Mouse (Mus musculus) lung, embryonic 14.5 days (tissue): ENCODE results near the gene As3mt. TPM values are rescaled to one million over a fixed set of nuclear protein-coding genes. Genes with fewer than 3 reads are reported as not detected.
A peak's percentile ranks its signal among the peaks of the same experiment; 100 is the strongest.

Experiments used
- ATAC-seq: fragments of 200-750 bp; cut with Nextera tagmentation; 2 replicates; pipeline ENCODE4 v1.8.0; 2017; ENCODE audit warnings: mild to moderate bottlenecking, moderate TSS enrichment, moderate library complexity; ENCODE audit not compliant: insufficient read depth
- DNase-seq: peaks from one replicate; pipeline ENCODE4 v3.0.0-alpha.2; 2015
- H3K27ac ChIP-seq: fragments of 300-500 bp; sonication (generic); 2 replicates; pipeline ENCODE4 v1.5.1; 2014; ENCODE audit warnings: low read depth, mild to moderate bottlenecking, moderate library complexity
- H3K27me3 ChIP-seq: fragments of 300-500 bp; sonication (generic); 2 replicates; pipeline ENCODE4 v1.6.1; 2014; ENCODE audit warnings: low read length, control low read depth; ENCODE audit not compliant: insufficient read depth
- H3K36me3 ChIP-seq: fragments of 300-500 bp; sonication (generic); 2 replicates; pipeline ENCODE4 v1.6.1; 2014; ENCODE audit warnings: control low read depth; ENCODE audit not compliant: insufficient read depth
- H3K4me1 ChIP-seq: fragments of 300-500 bp; sonication (generic); 2 replicates; pipeline ENCODE4 v1.6.1; 2014; ENCODE audit warnings: antibody characterized with exemption, control low read depth; ENCODE audit not compliant: insufficient read depth
- H3K4me2 ChIP-seq: fragments of 300-500 bp; sonication (generic); 2 replicates; pipeline ENCODE4 v1.6.1; 2014; ENCODE audit warnings: mild to moderate bottlenecking
- H3K4me3 ChIP-seq: fragments of 300-500 bp; sonication (generic); 2 replicates; pipeline ENCODE4 v1.5.1; 2014; ENCODE audit warnings: low read depth, low read length
- H3K9ac ChIP-seq: fragments of 300-500 bp; sonication (generic); 2 replicates; pipeline ENCODE4 v1.6.1; 2014
- H3K9me3 ChIP-seq: fragments of 300-500 bp; sonication (generic); 2 replicates; pipeline ENCODE4 v1.6.1; 2016; ENCODE audit warnings: low read depth, low read length, control low read depth
- CTCF ChIP-seq: IDR thresholded peaks from 2 replicates; pipeline ENCODE4 v1.5.1; 2016; ENCODE audit warnings: antibody characterized with exemption, low read depth
- WGBS: fragments of 180-500 bp; shearing (Covaris S2); extraction: QIAGEN DNeasy Blood & Tissue Kit; methylation state at CpG from one replicate; pipeline ENCODE4 v1.1.7; 2014; 5-methylcytosine and 5-hydroxymethylcytosine counted together
- polyA plus RNA-seq: library from polyadenylated mRNA; unstranded; fragments of >200 nt; fragmentation: Nextera tagmentation; extraction: Ambion mirVana; gene quantifications from 2 replicates; pipeline ENCODE4 v1.2.1, GENCODE M21; 2014

As3mt gene
- polyA plus RNA-seq, 1 experiment from 2014 or later = 29.2 TPM

GRCm38 (mm10) chr19:46733626-46734025, 26.4 kb downstream of the As3mt start:
- ATAC-seq = no peak
- no peak for DNase-seq
- Histone ChIP-seq H3K4me2 (no peak overlapping the region), H3K27me3 (no peaks in the 10 kb centered on the region), H3K9me3 (no peaks in the 10 kb centered on the region), H3K4me3 (no peak overlapping the region), H3K9ac (no peak overlapping the region), H3K27ac (no peak overlapping the region), H3K4me1 (no peaks in the 10 kb centered on the region), H3K36me3 (no peaks in the 10 kb centered on the region)
- TF ChIP-seq CTCF = no peak
- WGBS = 76% methylated on average over 7 of the region's 7 CpGs

DNA sequence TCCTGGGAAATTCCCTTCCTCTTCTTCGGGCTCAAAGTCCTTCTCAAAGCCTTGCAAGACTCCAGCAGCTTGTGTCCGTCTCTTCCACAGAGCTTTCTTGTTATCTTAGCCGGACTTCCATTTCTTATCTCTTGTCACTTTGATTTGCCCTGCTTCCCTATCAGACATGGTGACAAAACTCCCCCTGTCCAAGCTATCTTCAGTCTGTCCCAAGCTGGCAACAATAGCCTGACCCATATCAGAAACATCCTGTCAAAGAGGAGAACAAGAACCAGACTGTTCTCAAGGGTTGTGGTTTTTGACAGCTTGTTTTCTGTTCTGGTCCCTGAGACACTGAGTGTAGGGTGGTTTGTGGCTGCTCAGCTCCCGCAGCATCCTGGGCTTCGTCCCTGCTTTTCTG, 28.0 kb downstream of the As3mt start:
- H3K36me3 ChIP-seq = no peaks in the 10 kb centered on the region
- no peaks in the 10 kb centered on the region for H3K9me3 ChIP-seq
- no peak overlapping the region for H3K4me2 ChIP-seq
- 31% methylated on average over 5 of the region's 5 CpGs for WGBS
- H3K4me3 ChIP-seq = no peak overlapping the region
- DNase-seq (peak; percentile 55), ATAC-seq (peak; percentile 56; the same call in 1 of the 2 replicates)
- no peak overlapping the region for H3K9ac ChIP-seq
- H3K27ac ChIP-seq = no peak overlapping the region
- TF ChIP-seq CTCF = no peak
- H3K4me1 ChIP-seq = no peaks in the 10 kb centered on the region
- H3K27me3 ChIP-seq = no peaks in the 10 kb centered on the region

GRCm38 (mm10) chr19:46737106-46737505, 29.8 kb downstream of the As3mt start:
- TF ChIP-seq CTCF = no peak
- no peaks in the 10 kb centered on the region for H3K36me3 ChIP-seq
- H3K4me3 ChIP-seq = no peak overlapping the region
- H3K4me1 ChIP-seq = no peaks in the 10 kb centered on the region
- DNase-seq (no peak), ATAC-seq (no peak)
- no peak overlapping the region for H3K27ac ChIP-seq
- H3K27me3 ChIP-seq = no peaks in the 10 kb centered on the region
- H3K9ac ChIP-seq = no peak overlapping the region
- WGBS = 32% methylated on average over 7 of the region's 7 CpGs
- no peak overlapping the region for H3K4me2 ChIP-seq
- H3K9me3 ChIP-seq = no peaks in the 10 kb centered on the region

- Histone ChIP-seq H3K4me2 (no peak overlapping the region), H3K9me3 (no peaks in the 10 kb centered on the region), H3K27me3 (no peaks in the 10 kb centered on the region), H3K27ac (no peak overlapping the region), H3K9ac (no peak overlapping the region), H3K4me1 (no peaks in the 10 kb centered on the region), H3K4me3 (no peak overlapping the region), H3K36me3 (no peaks in the 10 kb centered on the region)
- DNase-seq (peak; percentile 93), ATAC-seq (no peak)
- WGBS = 50% methylated on average over 7 of the region's 7 CpGs
- peak; percentile 87 for TF ChIP-seq CTCF
Measured at GRCm38 (mm10) chr19:46740341-46741008, 33.2 kb downstream of the As3mt start.

GRCm38 (mm10) chr19:46741574-46741973, 34.3 kb downstream of the As3mt start:
- Histone ChIP-seq H3K9me3 (no peaks in the 10 kb centered on the region), H3K27me3 (no peaks in the 10 kb centered on the region), H3K4me3 (no peak overlapping the region), H3K4me2 (no peak overlapping the region), H3K27ac (no peak overlapping the region), H3K9ac (no peak overlapping the region), H3K36me3 (no peaks in the 10 kb centered on the region), H3K4me1 (no peaks in the 10 kb centered on the region)
- 0 out of 2 replicates have a peak, but pooled peaks have one; percentile 2 for TF ChIP-seq CTCF
- WGBS = 25% methylated on average over 6 of the region's 6 CpGs
- DNase-seq = no peak
- ATAC-seq = no peak

GRCm38 (mm10) chr19:46744681-46745080, 37.4 kb downstream of the As3mt start:
- Histone ChIP-seq H3K27ac (no peak overlapping the region), H3K36me3 (no peaks in the 10 kb centered on the region), H3K4me3 (no peak overlapping the region), H3K4me2 (no peak overlapping the region), H3K9me3 (no peaks in the 10 kb centered on the region), H3K9ac (no peak overlapping the region), H3K27me3 (no peaks in the 10 kb centered on the region), H3K4me1 (no peaks in the 10 kb centered on the region)
- no peak for TF ChIP-seq CTCF
- no peak for ATAC-seq
- WGBS = 63% methylated on average over 9 of the region's 9 CpGs
- no peak for DNase-seq

DNA sequence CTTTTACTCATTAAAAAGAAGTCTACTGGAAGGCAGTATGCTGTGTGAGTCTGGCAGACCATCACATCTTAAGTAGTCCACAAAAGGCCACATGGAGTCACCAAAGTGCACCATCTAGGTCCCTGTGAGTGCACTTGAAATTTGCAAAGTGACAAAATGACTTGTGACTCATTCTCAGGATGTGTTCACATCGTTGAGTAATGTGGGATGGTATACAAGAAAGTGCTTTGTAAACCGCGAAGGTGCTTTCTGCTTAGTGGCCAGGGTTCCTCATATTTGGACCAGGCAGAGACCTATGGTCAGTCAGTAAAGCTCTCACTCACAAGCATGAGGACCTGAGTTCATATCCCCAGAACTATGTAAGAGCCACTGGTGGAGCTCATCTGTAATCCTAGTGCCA, 40.5 kb downstream of the As3mt start:
- Histone ChIP-seq H3K4me2 (no peak overlapping the region), H3K4me3 (no peak overlapping the region), H3K36me3 (no peaks in the 10 kb centered on the region), H3K4me1 (no peaks in the 10 kb centered on the region), H3K9me3 (no peaks in the 10 kb centered on the region), H3K27me3 (no peaks in the 10 kb centered on the region), H3K9ac (no peak overlapping the region), H3K27ac (no peak overlapping the region)
- no peak for TF ChIP-seq CTCF
- ATAC-seq (no peak), DNase-seq (no peak)
- WGBS = 76% methylated on average over 3 of the region's 3 CpGs
